Mouse (Mus musculus) hindbrain, postnatal 0 days (tissue): ENCODE measurements around the gene Zfp330. TPM values are rescaled to one million over a fixed set of nuclear protein-coding genes. Genes with fewer than 3 reads are reported as not detected.

Experiments
- ATAC-seq: fragments of 200-750 bp; cut with Nextera tagmentation; 2 replicates; pipeline ENCODE4 v1.8.0; 2017; ENCODE audit warnings: mild to moderate bottlenecking, moderate TSS enrichment, moderate library complexity
- DNase-seq: peaks from one replicate; pipeline ENCODE4 v3.0.0-alpha.2; 2015; ENCODE audit warnings: low spot score
- H3K27ac ChIP-seq: fragments of 300-500 bp; sonication (generic); 2 replicates; pipeline ENCODE4 v1.5.1; 2014; ENCODE audit warnings: mild to moderate bottlenecking
- H3K27me3 ChIP-seq: fragments of 300-500 bp; sonication (generic); 2 replicates; pipeline ENCODE4 v1.6.1; 2014; ENCODE audit warnings: low read length, mixed read lengths; ENCODE audit not compliant: insufficient read depth
- H3K36me3 ChIP-seq: fragments of 300-500 bp; sonication (generic); 2 replicates; pipeline ENCODE4 v1.6.1; 2014; ENCODE audit warnings: low read length, mixed read lengths; ENCODE audit not compliant: insufficient read depth
- H3K4me1 ChIP-seq: fragments of 300-500 bp; sonication (generic); 2 replicates; pipeline ENCODE4 v1.6.1; 2014; ENCODE audit warnings: antibody characterized with exemption, low read length, mixed read lengths; ENCODE audit not compliant: insufficient read depth
- H3K4me2 ChIP-seq: fragments of 300-500 bp; sonication (generic); 2 replicates; pipeline ENCODE4 v1.6.1; 2014; ENCODE audit warnings: low read depth, mild to moderate bottlenecking, low read length, moderate library complexity, mixed read lengths
- H3K4me3 ChIP-seq: fragments of 300-500 bp; sonication (generic); 2 replicates; pipeline ENCODE4 v1.5.1; 2014; ENCODE audit warnings: low read length
- H3K9ac ChIP-seq: fragments of 300-500 bp; sonication (generic); replicated peaks from 2 replicates; pipeline ENCODE4 v1.6.1; 2014; ENCODE audit warnings: mild to moderate bottlenecking, low read length, moderate library complexity, mixed read lengths
- H3K9me3 ChIP-seq: fragments of 300-500 bp; sonication (generic); 2 replicates; pipeline ENCODE4 v1.6.1; 2016; ENCODE audit warnings: low read length, mixed read lengths
- CTCF ChIP-seq: IDR thresholded peaks from 2 replicates; pipeline ENCODE4 v1.5.1; 2016; ENCODE audit warnings: antibody characterized with exemption, control low read depth, low read depth
- WGBS: fragments of 180-500 bp; shearing (Covaris S2); extraction: QIAGEN DNeasy Blood & Tissue Kit; methylation state at CpG from one replicate; pipeline ENCODE4 v1.1.7; 2014; 5-methylcytosine and 5-hydroxymethylcytosine counted together
- polyA plus RNA-seq: library from polyadenylated mRNA; unstranded; fragments of >200 nt; fragmentation: Nextera tagmentation; extraction: Ambion mirVana; gene quantifications from 2 replicates; pipeline ENCODE4 v1.2.1, GENCODE M21; 2015
- total RNA-seq: library from RNA; depleted of rRNA; stranded (reverse); fragments of >200 nt; gene quantifications from 2 replicates; pipeline ENCODE4 v1.2.3, GENCODE M21; 2014; rRNA removed

The Zfp330 gene
- total and polyA plus RNA-seq, 2 experiments from 2014 or later: 32.0 to 68.1 TPM

DNA sequence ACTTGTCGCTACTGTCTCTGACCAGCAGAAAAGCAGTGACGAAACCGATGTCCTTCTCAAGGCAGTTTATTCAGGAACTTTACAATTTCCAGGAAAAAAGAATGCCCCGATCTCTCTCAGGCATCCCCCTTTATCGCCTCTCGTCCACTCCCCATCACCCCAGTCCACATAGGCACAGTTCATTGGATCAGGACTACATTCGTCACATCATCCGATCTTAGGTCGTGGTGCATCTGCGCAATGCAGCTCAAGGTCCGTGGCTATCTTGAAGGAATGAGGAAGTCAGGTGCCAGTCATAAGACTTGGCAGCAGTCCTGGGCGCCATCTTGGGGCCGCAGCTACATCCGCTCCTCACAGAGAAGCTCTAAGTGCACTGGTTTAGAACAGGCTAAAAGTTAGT lies 19.0 kb downstream of the Zfp330 start:
- Histone ChIP-seq H3K27me3 (no peaks in the 10 kb centered on the region), H3K4me1 (no peaks in the 10 kb centered on the region), H3K4me2 (no peak overlapping the region), H3K9ac (no peak overlapping the region), H3K27ac (no peak overlapping the region), H3K9me3 (no peaks in the 10 kb centered on the region), H3K36me3 (no peaks in the 10 kb centered on the region), H3K4me3 (no peak overlapping the region)
- no peak for DNase-seq
- WGBS: 96% methylated on average over 14 of the region's 14 CpGs
- ATAC-seq: no peak
- TF ChIP-seq CTCF: no peak

DNA sequence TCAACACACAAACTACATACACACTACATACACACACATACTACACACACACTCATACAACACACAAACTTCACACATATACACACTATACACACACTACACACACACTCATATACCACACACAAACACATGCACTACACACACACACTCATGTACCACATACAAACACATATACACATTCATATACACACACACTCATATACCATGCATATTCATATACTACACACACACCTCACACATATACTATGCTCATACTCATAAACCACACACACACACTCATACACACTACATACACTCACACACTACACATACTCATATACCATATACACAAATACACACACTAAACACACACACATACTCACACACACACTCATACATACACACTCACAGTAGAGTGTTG lies 27.3 kb downstream of the Zfp330 start:
- Histone ChIP-seq H3K4me3 (no peak overlapping the region), H3K4me2 (no peak overlapping the region), H3K36me3 (no peaks in the 10 kb centered on the region), H3K9me3 (no peaks in the 10 kb centered on the region), H3K4me1 (no peaks in the 10 kb centered on the region), H3K27ac (no peak overlapping the region), H3K27me3 (no peaks in the 10 kb centered on the region), H3K9ac (no peak overlapping the region)
- ATAC-seq (0 out of 2 replicates have a peak, but pooled peaks have one; percentile 24), DNase-seq (no peak)
- TF ChIP-seq CTCF: no peak

DNA sequence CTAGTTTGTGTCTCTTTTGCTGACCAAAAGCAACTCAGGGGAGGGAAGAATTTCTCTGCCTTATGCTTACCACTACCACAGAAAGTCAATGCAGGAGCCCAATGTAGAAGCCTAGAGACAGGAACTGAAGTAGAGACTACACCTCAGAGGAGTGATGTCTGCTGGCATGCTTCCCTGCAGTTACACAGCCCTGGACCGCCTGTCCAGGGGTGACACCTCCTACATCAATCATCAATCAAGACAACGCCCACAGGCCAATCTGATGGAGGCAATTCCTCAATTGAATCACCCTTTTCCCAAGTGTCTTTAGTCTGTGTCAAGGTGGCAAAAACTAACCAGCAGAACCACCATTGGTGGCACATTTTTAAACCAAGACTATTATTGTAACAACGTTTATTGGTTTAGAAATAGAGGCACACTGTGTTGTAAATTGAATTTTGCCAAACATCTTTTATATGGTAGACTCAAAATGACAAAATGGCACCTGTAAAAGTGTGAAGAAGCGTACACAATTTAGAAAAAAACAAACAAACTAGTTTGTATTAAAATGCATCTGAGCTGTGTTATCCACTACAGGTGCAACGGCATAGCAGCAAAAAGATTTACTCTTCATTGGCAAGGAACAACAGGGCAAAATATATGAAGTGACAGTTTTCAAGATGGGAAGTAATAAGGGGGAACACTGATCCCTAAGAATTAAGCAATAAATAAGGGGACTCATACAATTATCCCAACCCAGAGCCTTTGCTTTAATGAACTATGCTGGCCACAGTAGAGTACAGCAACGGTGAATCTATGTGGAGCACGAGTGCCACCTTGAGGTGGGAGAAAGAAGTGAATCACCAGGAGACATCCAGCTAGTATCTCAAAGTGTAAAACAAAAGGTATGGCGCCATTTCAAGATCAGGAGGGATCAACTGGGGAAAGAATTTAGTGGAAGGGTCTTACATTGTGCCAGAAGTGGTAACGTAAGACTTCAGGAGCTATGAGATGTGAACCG lies 29.8 kb downstream of the Zfp330 start:
- Histone ChIP-seq H3K27me3 (no peaks in the 10 kb centered on the region), H3K9ac (no peak overlapping the region), H3K4me1 (no peaks in the 10 kb centered on the region), H3K4me2 (no peak overlapping the region), H3K9me3 (no peaks in the 10 kb centered on the region), H3K4me3 (no peak overlapping the region), H3K36me3 (no peaks in the 10 kb centered on the region), H3K27ac (no peak overlapping the region)
- peak; percentile 84 for DNase-seq
- TF ChIP-seq CTCF: peak; percentile 91
- WGBS: 48% methylated on average over 10 of the region's 10 CpGs
- ATAC-seq: peak; percentile 83

Other genes with a start within 250 kb of the Zfp330 start
- gene Rnf150, start 89.2 kb upstream of the Zfp330 start, total RNA-seq: 9.4 and 9.9 TPM in 2 replicates
- 1.7 and 1.9 TPM in 2 replicates for gene Rnf150, start 89.2 kb upstream of the Zfp330 start, polyA plus RNA-seq